Mouse (Mus musculus) neural tube, embryonic 15.5 days (tissue): ENCODE results near the gene Prex1. TPM values are rescaled to one million over a fixed set of nuclear protein-coding genes. Genes with fewer than 3 reads are reported as not detected.

Experiments used
- ATAC-seq: fragments of 200-750 bp; cut with Nextera tagmentation; 2 replicates; pipeline ENCODE4 v1.8.0; 2017; ENCODE audit warnings: mild to moderate bottlenecking, moderate TSS enrichment, moderate library complexity; ENCODE audit not compliant: low FRiP score
- H3K27ac ChIP-seq: fragments of 300-500 bp; sonication (generic); replicated peaks from 2 replicates; pipeline ENCODE4 v1.5.1; 2015; ENCODE audit warnings: mild to moderate bottlenecking, inconsistent platforms
- H3K27me3 ChIP-seq: fragments of 300-500 bp; sonication (generic); replicated peaks from 2 replicates; pipeline ENCODE4 v1.6.1; 2015; ENCODE audit warnings: inconsistent platforms
- H3K36me3 ChIP-seq: fragments of 300-500 bp; sonication (generic); 2 replicates; pipeline ENCODE4 v1.6.1; 2015; ENCODE audit warnings: inconsistent platforms
- H3K4me1 ChIP-seq: fragments of 300-500 bp; sonication (generic); 2 replicates; pipeline ENCODE4 v1.6.1; 2015; ENCODE audit warnings: inconsistent platforms
- H3K4me2 ChIP-seq: fragments of 300-500 bp; sonication (generic); 2 replicates; pipeline ENCODE4 v1.6.1; 2015; ENCODE audit warnings: inconsistent platforms, mild to moderate bottlenecking, moderate library complexity
- H3K4me3 ChIP-seq: fragments of 300-500 bp; sonication (generic); replicated peaks from 2 replicates; pipeline ENCODE4 v1.5.1; 2015; ENCODE audit warnings: mild to moderate bottlenecking, inconsistent platforms
- H3K9ac ChIP-seq: fragments of 300-500 bp; sonication (generic); replicated peaks from 2 replicates; pipeline ENCODE4 v1.6.1; 2015; ENCODE audit warnings: mild to moderate bottlenecking, inconsistent platforms
- H3K9me3 ChIP-seq: fragments of 300-500 bp; sonication (generic); replicated peaks from 2 replicates; pipeline ENCODE4 v1.6.1; 2016; ENCODE audit warnings: inconsistent platforms
- WGBS: fragments of 180-500 bp; shearing (Covaris S2); methylation state at CpG from one replicate; pipeline ENCODE4 v1.1.7; 2015; ENCODE audit warnings: mixed read lengths; 5-methylcytosine and 5-hydroxymethylcytosine counted together
- polyA plus RNA-seq: library from polyadenylated mRNA; unstranded; fragments of >200 nt; fragmentation: Nextera tagmentation; extraction: Ambion mirVana; gene quantifications from 2 replicates; pipeline ENCODE4 v1.2.1, GENCODE M21; 2015

The Prex1 gene
- polyA plus RNA-seq, 1 experiment from 2014 or later, result 24.9 TPM

- no peaks in the 10 kb centered on the region for H3K36me3 ChIP-seq
- H3K4me3 ChIP-seq, result no peak overlapping the region
- peak overlapping the region; percentile 48; the same call in 1 of the 2 replicates for H3K27ac ChIP-seq
- H3K4me2 ChIP-seq, result peak overlapping the region; percentile 30
- no peaks in the 10 kb centered on the region for H3K9me3 ChIP-seq
- H3K4me1 ChIP-seq, result peaks cover 56% of the 10 kb centered on the region
- no peak for ATAC-seq
- H3K9ac ChIP-seq, result no peak overlapping the region
- H3K27me3 ChIP-seq, result no peaks in the 10 kb centered on the region
- WGBS, result 44% methylated on average over 11 of the region's 11 CpGs
Observed at GRCm38 (mm10) chr2:166655727-166656520, 57.7 kb downstream of the Prex1 start.

- Histone ChIP-seq H3K4me2 (no peak overlapping the region), H3K27ac (0 out of 2 replicates have a peak overlapping the region, but pooled peaks have one; percentile 48), H3K9me3 (no peaks in the 10 kb centered on the region), H3K9ac (no peak overlapping the region), H3K27me3 (no peaks in the 10 kb centered on the region), H3K36me3 (no peaks in the 10 kb centered on the region), H3K4me3 (no peak overlapping the region), H3K4me1 (peaks cover 59% of the 10 kb centered on the region)
- ATAC-seq, result no peak
- 85% methylated on average over 4 of the region's 4 CpGs for WGBS
Observed at GRCm38 (mm10) chr2:166655308-166655707, 58.3 kb downstream of the Prex1 start.

- Histone ChIP-seq H3K4me1 (peaks cover 61% of the 10 kb centered on the region), H3K9me3 (no peaks in the 10 kb centered on the region), H3K36me3 (no peaks in the 10 kb centered on the region), H3K4me2 (no peak overlapping the region), H3K27me3 (no peaks in the 10 kb centered on the region), H3K9ac (no peak overlapping the region), H3K27ac (no peak overlapping the region), H3K4me3 (no peak overlapping the region)
- 85% methylated on average over 4 of the region's 4 CpGs for whole genome bisulfite sequencing
- no peak for ATAC-seq
Observed at GRCm38 (mm10) chr2:166654875-166655274, 58.8 kb downstream of the Prex1 start.

- no peak overlapping the region for H3K27ac ChIP-seq
- H3K9me3 ChIP-seq, result no peaks in the 10 kb centered on the region
- no peak for ATAC-seq
Observed at GRCm38 (mm10) chr2:166653564-166653963, 60.1 kb downstream of the Prex1 start.

GRCm38 (mm10) chr2:166652672-166653071 lies 61.0 kb downstream of the Prex1 start:
- H3K27ac ChIP-seq, result no peak overlapping the region
- no peaks in the 10 kb centered on the region for H3K36me3 ChIP-seq
- WGBS, result 36% methylated on average over 4 of the region's 4 CpGs
- peaks cover 53% of the 10 kb centered on the region for H3K4me1 ChIP-seq
- no peaks in the 10 kb centered on the region for H3K9me3 ChIP-seq
- no peak overlapping the region for H3K9ac ChIP-seq
- H3K4me3 ChIP-seq, result no peak overlapping the region
- ATAC-seq, result no peak
- no peak overlapping the region for H3K4me2 ChIP-seq
- H3K27me3 ChIP-seq, result no peaks in the 10 kb centered on the region

More at GRCm38 (mm10) chr2:166653564-166653963, 60.1 kb downstream of the Prex1 start:
- Histone ChIP-seq H3K4me1 (peaks cover 58% of the 10 kb centered on the region), H3K36me3 (no peaks in the 10 kb centered on the region), H3K27me3 (no peaks in the 10 kb centered on the region), H3K4me2 (no peak overlapping the region), H3K4me3 (no peak overlapping the region), H3K9ac (no peak overlapping the region)
- 14% methylated on average over 5 of the region's 5 CpGs for WGBS

GRCm38 (mm10) chr2:166651317-166652030 lies 62.2 kb downstream of the Prex1 start:
- Histone ChIP-seq H3K9me3 (no peaks in the 10 kb centered on the region), H3K36me3 (no peaks in the 10 kb centered on the region), H3K27me3 (no peaks in the 10 kb centered on the region), H3K27ac (peak overlapping the region; percentile 56; the same call in 1 of the 2 replicates), H3K4me1 (peaks cover 47% of the 10 kb centered on the region), H3K4me3 (no peak overlapping the region), H3K4me2 (no peak overlapping the region), H3K9ac (no peak overlapping the region)
- no peak for ATAC-seq
- 73% methylated on average over 10 of the region's 10 CpGs for WGBS

- Histone ChIP-seq H3K4me2 (no peak overlapping the region), H3K27me3 (no peaks in the 10 kb centered on the region), H3K36me3 (no peaks in the 10 kb centered on the region), H3K4me1 (peaks cover 37% of the 10 kb centered on the region), H3K4me3 (no peak overlapping the region), H3K9ac (no peak overlapping the region), H3K27ac (peak overlapping the region; percentile 56; the same call in 1 of the 2 replicates), H3K9me3 (no peaks in the 10 kb centered on the region)
- 32% methylated on average over 9 of the region's 9 CpGs for WGBS
- ATAC-seq, result no peak
Observed at GRCm38 (mm10) chr2:166650414-166650813, 63.2 kb downstream of the Prex1 start.

GRCm38 (mm10) chr2:166647242-166647641 lies 66.4 kb downstream of the Prex1 start:
- no peak for ATAC-seq
- Histone ChIP-seq H3K9me3 (no peaks in the 10 kb centered on the region), H3K36me3 (no peaks in the 10 kb centered on the region), H3K27ac (no peak overlapping the region), H3K9ac (no peak overlapping the region), H3K4me1 (peaks cover 27% of the 10 kb centered on the region), H3K27me3 (no peaks in the 10 kb centered on the region), H3K4me3 (no peak overlapping the region), H3K4me2 (no peak overlapping the region)
- 78% methylated on average over 7 of the region's 7 CpGs for WGBS

- WGBS, result 73% methylated on average over 12 of the region's 12 CpGs
- no peak overlapping the region for H3K4me2 ChIP-seq
- H3K4me1 ChIP-seq, result peaks cover 25% of the 10 kb centered on the region
- H3K27ac ChIP-seq, result 0 out of 2 replicates have a peak overlapping the region, but pooled peaks have one; percentile 13
- H3K27me3 ChIP-seq, result no peaks in the 10 kb centered on the region
- ATAC-seq, result no peak
- H3K9me3 ChIP-seq, result no peaks in the 10 kb centered on the region
- no peaks in the 10 kb centered on the region for H3K36me3 ChIP-seq
- no peak overlapping the region for H3K4me3 ChIP-seq
- no peak overlapping the region for H3K9ac ChIP-seq
Observed at GRCm38 (mm10) chr2:166646434-166647088, 67.1 kb downstream of the Prex1 start.

- no peaks in the 10 kb centered on the region for H3K9me3 ChIP-seq
- H3K27ac ChIP-seq, result no peak overlapping the region
- H3K36me3 ChIP-seq, result peaks cover 3% of the 10 kb centered on the region; the same call in 1 of the 2 replicates
- H3K27me3 ChIP-seq, result no peaks in the 10 kb centered on the region
- 63% methylated on average over 11 of the region's 11 CpGs for WGBS
- no peak overlapping the region for H3K4me2 ChIP-seq
- no peak overlapping the region for H3K9ac ChIP-seq
- H3K4me1 ChIP-seq, result 0 out of 2 replicates have a peak, but pooled peaks cover 10% of the 10 kb centered on the region
- no peak for ATAC-seq
- no peak overlapping the region for H3K4me3 ChIP-seq
Observed at GRCm38 (mm10) chr2:166644816-166645215, 68.8 kb downstream of the Prex1 start.

- Histone ChIP-seq H3K4me1 (peaks cover 21% of the 10 kb centered on the region), H3K4me3 (no peak overlapping the region), H3K9me3 (no peaks in the 10 kb centered on the region), H3K36me3 (peaks cover 3% of the 10 kb centered on the region; the same call in 1 of the 2 replicates), H3K9ac (no peak overlapping the region), H3K27me3 (no peaks in the 10 kb centered on the region), H3K27ac (no peak overlapping the region), H3K4me2 (no peak overlapping the region)
- ATAC-seq, result no peak
- 91% methylated on average over 8 of the region's 8 CpGs for WGBS
Observed at GRCm38 (mm10) chr2:166642581-166642987, 71.0 kb downstream of the Prex1 start.
